Mouse (Mus musculus) MEL (cell line): Measurements from ENCODE around the gene Ptprn2.

Experiments
- GATA1 ChIP-seq: IDR thresholded peaks from 2 replicates; pipeline ENCODE4 v1.6.1; 2011; ENCODE audit warnings: low read depth, low read length, improper control_type of control experiment
- NELFE ChIP-seq: IDR thresholded peaks from 2 replicates; pipeline ENCODE4 v1.6.1; 2011; ENCODE audit warnings: low read depth, low read length, improper control_type of control experiment
- NRF1 ChIP-seq: IDR thresholded peaks from 2 replicates; pipeline ENCODE4 v1.6.1; 2014; ENCODE audit warnings: low read depth, mild to moderate bottlenecking, inconsistent platforms, low read length, improper control_type of control experiment, moderate library complexity; ENCODE audit not compliant: poor library complexity, insufficient read depth, severe bottlenecking
- POLR2AphosphoS2 ChIP-seq: IDR thresholded peaks from 2 replicates; pipeline ENCODE4 v1.6.1; 2011; ENCODE audit warnings: low read length, improper control_type of control experiment
- TBP ChIP-seq: IDR thresholded peaks from 2 replicates; pipeline ENCODE4 v1.8.0; 2011; ENCODE audit warnings: low read depth, low read length, improper control_type of control experiment

GRCm38 (mm10) chr12:116486404-116486730, 847 bp downstream of the Ptprn2 start:
- TF ChIP-seq GATA1 (no peak), NELFE (no peak), TBP (no peak), POLR2AphosphoS2 (no peak), NRF1 (no peak)
